In genomic region chr2:133113642-133114041, GRCm38 (mm10) we compare ENCODE assay signal across 8 mouse cellular contexts.
DNase-seq lines count a peak whose midpoint lies in the region; ATAC-seq and TF ChIP-seq lines count a peak whose summit lies in the region.
"Had no signal": no experiment of that assay in that cellular context is flagged by ENCODE, and none has a peak within 500 bp of the region (broad histone marks: within the 10 kb centered on the region; RNA-seq: fewer than 3 reads in every experiment).

No protein-coding gene starts in this region.

- no peak overlapping the region for H3K4me3 ChIP-seq in forebrain, embryonic 13.5 days
- H3K4me3 ChIP-seq: megakaryocyte, embryonic 14.5 days had no signal

- POLR2A ChIA-PET in Patski (lab: Charles Lee), result no interaction called here

- in situ Hi-C loops in Patski (cut with MboI; ENCODE audit: low pct_unique_long_range_greater_than_20kb), result no loop called here

- no peaks in the 10 kb centered on the region for H3K9me3 ChIP-seq in forebrain, embryonic 13.5 days (replicated peaks)

- no peak overlapping the region for H3K9ac ChIP-seq in forebrain, embryonic 13.5 days

- peak; percentile 88 for TF ChIP-seq CTCF in Patski (IDR thresholded peaks at IDR 0.05)

- no peak overlapping the region for H3K27ac ChIP-seq in forebrain, embryonic 13.5 days

- intact Hi-C loops in heart, postnatal 36 days (cut with DNase I), result loop anchor here (2.0 to 10.0 kb wide), 3 partner anchors 431 to 1367 kb away; no protein-coding TSS in a partner anchor

- WGBS in forebrain, embryonic 13.5 days, result 31% methylated on average over 10 of the region's 10 CpGs

- H3K4me2 ChIP-seq in forebrain, embryonic 13.5 days, result no peak overlapping the region

- CTCF ChIA-PET in Patski (lab: Charles Lee), result interaction anchor here (1.0 kb wide), 1 partner anchor 10 kb away, joined by 3 read pairs; no protein-coding TSS in a partner anchor

- peak; percentile 51 for ATAC-seq in Patski
- peak; percentile 67 for ATAC-seq in forebrain, embryonic 13.5 days

- H3K4me1 ChIP-seq in forebrain, embryonic 13.5 days, result no peaks in the 10 kb centered on the region
- H3K4me1 ChIP-seq: megakaryocyte, embryonic 14.5 days had no signal

- H3K27me3 ChIP-seq in Patski, result no peaks in the 10 kb centered on the region
- no peaks in the 10 kb centered on the region for H3K27me3 ChIP-seq in forebrain, embryonic 13.5 days
- H3K27me3 ChIP-seq: megakaryocyte, embryonic 14.5 days had no signal

- no peaks in the 10 kb centered on the region for H3K36me3 ChIP-seq in forebrain, embryonic 13.5 days (ENCODE audit: poor library complexity, severe bottlenecking)

- peak; percentile 3 for DNase-seq in Patski (ENCODE audit: low read depth, low spot score)
- peak; percentile 38 for DNase-seq in c-Kit-positive CD71-negative TER-119-negative erythroid progenitor cells, embryonic 14.5 days (ENCODE audit: low read depth)
- peak; percentile 41 to 64 for DNase-seq in heart, postnatal 36 days
- DNase-seq in layer of hippocampus, adult 9-11 months, result peak; percentile 43
- peak; percentile 61 to 67 for DNase-seq in lung, postnatal 4 days
- peak; percentile 32 to 42 for DNase-seq in right cerebral cortex, postnatal 36 days (ENCODE audit: low spot score in 2 of 2)

Comparison
In these comparisons a context has a peak if more than half of its experiments do, and no peak if none do; other contexts are left out.
1. DNase-seq: peak in every context shown above with its lines; median percentile 64 in lung, postnatal 4 days; 52 in heart, postnatal 36 days; 43 in layer of hippocampus, adult 9-11 months; 38 in c-Kit-positive CD71-negative TER-119-negative erythroid progenitor cells, embryonic 14.5 days; 37 in right cerebral cortex, postnatal 36 days; 3 in Patski.